Mouse (Mus musculus) heart, adult 2 months (tissue): Measurements from ENCODE around the gene Wfdc11. TPM values are rescaled to one million over a fixed set of nuclear protein-coding genes. Genes with fewer than 3 reads are reported as not detected.
"Not testable (repeated sequence)": the region's sequence is repeated elsewhere in the genome, so short reads cannot be mapped to it uniquely, and the experiment has no call there.

Source experiments
- DNase-seq, 2 experiments: peaks; one replicate each; pipeline ENCODE4 v3.0.0; 2021
- H3K27ac ChIP-seq: fragments of 200-600 bp; 2 replicates; pipeline ENCODE4 v1.8.1; 2022
- H3K27me3 ChIP-seq: fragments of 200-500 bp; 2 replicates; pipeline ENCODE4 v1.6.1; 2012; ENCODE audit warnings: mild to moderate bottlenecking, low read length, inconsistent platforms, mixed read lengths; ENCODE audit not compliant: control insufficient read depth, insufficient read depth
- H3K36me3 ChIP-seq: fragments of 200-500 bp; 2 replicates; pipeline ENCODE4 v1.6.1; 2012; ENCODE audit warnings: low read length, inconsistent platforms; ENCODE audit not compliant: control insufficient read depth, insufficient read depth
- H3K4me1 ChIP-seq: fragments of 200-500 bp; 2 replicates; pipeline ENCODE4 v1.6.1; 2011; ENCODE audit warnings: low read length; ENCODE audit not compliant: control insufficient read depth, insufficient read depth
- H3K4me3 ChIP-seq: fragments of 200-600 bp; 2 replicates; pipeline ENCODE4 v1.8.1; 2022
- H3K79me2 ChIP-seq: fragments of 200-500 bp; replicated peaks from 2 replicates; pipeline ENCODE4 v1.6.1; 2012; ENCODE audit warnings: mild to moderate bottlenecking, inconsistent platforms, low read length, moderate library complexity, mixed read lengths; ENCODE audit not compliant: control insufficient read depth, insufficient read depth
- H3K9ac ChIP-seq: fragments of 200-500 bp; 2 replicates; pipeline ENCODE4 v1.6.1; 2012; ENCODE audit warnings: low read depth, mild to moderate bottlenecking, control low read depth, inconsistent platforms, low read length, mixed read lengths
- CTCF ChIP-seq: fragments of 200-600 bp; IDR thresholded peaks from 2 replicates; pipeline ENCODE4 v1.8.1; 2022; ENCODE audit warnings: antibody characterized with exemption, mild to moderate bottlenecking, moderate library complexity
- EP300 ChIP-seq: fragments of 200-500 bp; IDR thresholded peaks from 2 replicates; pipeline ENCODE4 v1.6.1; 2011; ENCODE audit warnings: low read depth, low read length, control low read depth; ENCODE audit not compliant: insufficient read depth
- POLR2A ChIP-seq: fragments of 200-500 bp; IDR thresholded peaks from 2 replicates; pipeline ENCODE4 v1.6.1; 2011; ENCODE audit warnings: mild to moderate bottlenecking, low read depth, low read length, control low read depth; ENCODE audit not compliant: insufficient read depth
- WGBS: fragments of 180-500 bp; shearing (Covaris S2); methylation state at CpG from one replicate; pipeline ENCODE4 v1.1.7; 2018; 5-methylcytosine and 5-hydroxymethylcytosine counted together
- intact Hi-C: fragments of 180-260 bp; cut with DNase I; formaldehyde crosslinking; loops from one replicate; pipeline ENCODE4 v1.15.1; 2025
- long read RNA-seq: library from polyadenylated mRNA; stranded (forward); transcript quantifications from one replicate; pipeline ENCODE4 v2.0.0, GENCODE M21; 2021
- polyA plus RNA-seq: library from polyadenylated mRNA; depleted of rRNA; stranded (reverse); fragments of >200 nt; gene quantifications from 2 replicates; pipeline ENCODE4 v1.2.3, GENCODE M21; 2012; rRNA removed
- total RNA-seq, 2 experiments: library from RNA; stranded (reverse); gene quantifications; 2 replicates each; pipeline ENCODE4 v1.2.3; 2021

Wfdc11 gene
- total RNA-seq (not detected), polyA plus RNA-seq (not detected in 2 replicates)
- long read RNA-seq = 0 reads

DNA sequence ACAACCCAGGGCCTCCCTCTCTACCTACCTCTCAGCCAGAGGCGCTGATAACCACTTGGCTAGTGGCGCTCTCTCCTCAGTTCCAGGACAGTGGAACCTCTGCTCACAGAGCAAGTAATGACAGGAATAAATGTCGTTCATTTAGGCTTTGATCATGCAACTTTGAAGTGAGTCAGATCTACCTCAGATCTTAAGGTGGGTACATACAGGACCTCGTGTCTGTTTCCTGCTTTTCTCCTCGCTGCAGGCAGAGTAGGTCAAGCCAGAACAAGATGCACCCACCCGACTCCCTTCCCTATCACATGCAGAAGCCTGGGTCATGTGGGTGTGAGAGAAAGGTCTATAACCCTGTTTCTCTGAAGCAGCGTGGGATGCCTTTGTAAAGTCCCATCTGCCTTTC, at the start of gene Wfdc11:
Wfdc11 (minus strand) TSS at position 101 of the 400 bp plus-strand sequence.
- no peak within 1 kb of the TSS for H3K9ac ChIP-seq
- no peaks in the 10 kb centered on the region for H3K4me1 ChIP-seq
- no peaks in the 10 kb centered on the region for H3K79me2 ChIP-seq
- H3K27ac ChIP-seq = no peak within 1 kb of the TSS
- H3K36me3 ChIP-seq = no peaks in the 10 kb centered on the region
- H3K27me3 ChIP-seq = no peaks in the 10 kb centered on the region
- 62% methylated on average over 7 of the region's 7 CpGs for WGBS
- intact Hi-C loops = no loop called here
- no peak for DNase-seq
- TF ChIP-seq POLR2A = no peak
- TF ChIP-seq CTCF = no peak
- TF ChIP-seq EP300 = no peak
- H3K4me3 ChIP-seq = no peak within 1 kb of the TSS

- Histone ChIP-seq H3K27ac (no peak overlapping the region), H3K4me1 (no peaks in the 10 kb centered on the region), H3K4me3 (no peak overlapping the region), H3K36me3 (no peaks in the 10 kb centered on the region), H3K9ac (no peak overlapping the region), H3K79me2 (no peaks in the 10 kb centered on the region), H3K27me3 (no peaks in the 10 kb centered on the region)
- intact Hi-C loops = no loop called here
- TF ChIP-seq CTCF (no peak), EP300 (no peak), POLR2A (no peak)
- 54% methylated on average over 4 of the region's 4 CpGs for WGBS
- DNase-seq = no peak
Observed at GRCm38 (mm10) chr2:164723276-164723675, 49.4 kb upstream of the Wfdc11 start.

DNA sequence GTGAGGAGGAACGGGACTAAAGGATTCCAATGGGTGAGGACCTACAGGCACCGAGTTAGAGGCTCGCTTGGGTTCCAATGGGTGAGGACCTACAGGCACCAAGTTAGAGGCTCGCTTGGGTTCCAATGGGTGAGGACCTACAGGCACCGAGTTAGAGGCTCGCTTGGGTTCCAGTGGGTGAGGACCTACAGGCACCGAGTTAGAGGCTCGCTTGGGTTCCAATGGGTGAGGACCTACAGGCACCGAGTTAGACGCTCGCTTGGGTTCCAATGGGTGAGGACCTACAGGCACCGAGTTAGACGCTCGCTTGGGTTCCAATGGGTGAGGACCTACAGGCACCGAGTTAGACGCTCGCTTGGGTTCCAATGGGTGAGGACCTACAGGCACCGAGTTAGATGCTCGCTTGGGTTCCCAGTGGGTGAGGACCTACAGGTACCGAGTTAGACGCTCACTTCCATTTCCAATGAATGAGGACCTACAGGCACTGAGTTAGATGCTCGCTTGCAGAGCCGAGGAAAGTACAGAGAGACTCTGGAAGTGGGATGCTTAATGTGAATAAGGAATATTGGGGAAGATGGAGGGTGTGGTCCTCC, 42.4 kb upstream of the Wfdc11 start:
- H3K4me1 ChIP-seq, DNase-seq, H3K79me2 ChIP-seq, H3K27ac ChIP-seq, H3K36me3 ChIP-seq, H3K9ac ChIP-seq, intact Hi-C loops, H3K4me3 ChIP-seq, H3K27me3 ChIP-seq: not testable (repeated sequence)
- 89% methylated on average over 23 of the region's 23 CpGs for WGBS

DNA sequence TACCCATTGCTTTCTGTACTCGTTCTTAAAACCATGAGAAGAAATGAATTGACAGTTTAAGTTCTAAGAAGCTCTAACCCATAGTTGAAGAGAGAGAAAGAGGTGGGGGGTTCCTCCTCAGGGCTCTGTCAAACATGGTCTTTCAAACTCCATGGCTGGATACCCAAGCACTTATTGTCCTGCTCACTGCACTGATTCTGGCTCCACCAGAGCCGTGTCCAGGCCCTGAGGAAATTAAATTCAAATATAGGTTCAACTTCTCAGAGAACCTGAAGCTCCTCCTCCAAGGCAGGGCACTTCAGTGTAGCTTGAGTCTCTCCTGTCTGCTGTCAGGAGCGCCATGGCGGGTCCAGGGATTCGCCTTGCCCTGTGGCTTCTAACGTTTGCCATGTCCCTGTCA, 41.1 kb upstream of the Wfdc11 start, which contains the start of gene Spint5:
Spint5 (plus strand) TSS at position 301 of the 400 bp plus-strand sequence.
- intact Hi-C loops = no loop called here
- DNase-seq = no peak
- Histone ChIP-seq H3K9ac (no peak within 1 kb of the TSS), H3K27me3 (no peaks in the 10 kb centered on the region), H3K36me3 (no peaks in the 10 kb centered on the region), H3K27ac (no peak within 1 kb of the TSS), H3K4me1 (no peaks in the 10 kb centered on the region), H3K79me2 (no peaks in the 10 kb centered on the region), H3K4me3 (no peak within 1 kb of the TSS)
- TF ChIP-seq POLR2A (no peak), EP300 (no peak)
- 73% methylated on average over 6 of the region's 6 CpGs for WGBS

DNA sequence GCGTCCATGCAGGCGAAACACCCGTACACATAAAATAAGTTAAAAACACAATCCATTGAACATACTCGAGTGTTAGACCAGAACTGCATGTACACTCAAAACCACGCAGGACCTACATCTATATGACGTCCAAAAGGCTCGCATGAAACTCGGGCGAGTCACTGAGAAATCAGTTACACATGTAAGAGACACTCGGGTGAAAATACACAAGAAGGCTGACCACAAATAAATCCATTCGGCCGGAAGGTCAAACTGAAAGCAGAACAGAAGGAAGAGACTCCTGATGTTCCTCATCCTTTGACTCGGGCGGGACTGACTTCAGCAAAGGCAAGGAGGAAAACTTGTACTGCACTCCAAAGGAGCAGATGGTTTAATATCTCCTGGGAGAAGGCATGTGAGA, 32.1 kb upstream of the Wfdc11 start:
- Histone ChIP-seq H3K4me1 (no peaks in the 10 kb centered on the region), H3K9ac (no peak overlapping the region), H3K27ac (no peak overlapping the region), H3K4me3 (no peak overlapping the region), H3K36me3 (no peaks in the 10 kb centered on the region), H3K27me3 (no peaks in the 10 kb centered on the region), H3K79me2 (no peaks in the 10 kb centered on the region)
- WGBS = 85% methylated on average over 14 of the region's 14 CpGs
- TF ChIP-seq CTCF (no peak), POLR2A (no peak), EP300 (no peak)
- no peak for DNase-seq
- intact Hi-C loops = no loop called here

- H3K4me3 ChIP-seq = no peak overlapping the region
- DNase-seq = no peak
- intact Hi-C loops = no loop called here
- 91% methylated on average over 6 of the region's 6 CpGs for WGBS
- no peaks in the 10 kb centered on the region for H3K79me2 ChIP-seq
- no peaks in the 10 kb centered on the region for H3K27me3 ChIP-seq
- H3K36me3 ChIP-seq = no peaks in the 10 kb centered on the region
- no peaks in the 10 kb centered on the region for H3K4me1 ChIP-seq
- TF ChIP-seq POLR2A (no peak), CTCF (no peak), EP300 (no peak)
- no peak overlapping the region for H3K9ac ChIP-seq
- no peak overlapping the region for H3K27ac ChIP-seq
Observed at GRCm38 (mm10) chr2:164705328-164705727, 31.4 kb upstream of the Wfdc11 start.
